Comparison of ENCODE assay signal across 16 mouse cellular contexts in genomic region chr7:113723905-113724304, GRCm38 (mm10).
"Had no signal": no experiment of that assay in that cellular context is flagged by ENCODE, and none has a peak within 500 bp of the region (broad histone marks: within the 10 kb centered on the region; RNA-seq: fewer than 3 reads in every experiment).

No protein-coding gene starts in this region.

- H3K9ac ChIP-seq: neural tube, embryonic 12.5 days; neural tube, embryonic 13.5 days; neural tube, embryonic 15.5 days; stomach, embryonic 15.5 days had no signal

- H3K36me3 ChIP-seq: neural tube, embryonic 12.5 days; neural tube, embryonic 13.5 days; neural tube, embryonic 15.5 days; stomach, embryonic 15.5 days had no signal

- H3K9me3 ChIP-seq: neural tube, embryonic 12.5 days; neural tube, embryonic 13.5 days; neural tube, embryonic 15.5 days; stomach, embryonic 15.5 days had no signal

- H3K4me2 ChIP-seq: neural tube, embryonic 12.5 days; neural tube, embryonic 13.5 days; neural tube, embryonic 15.5 days; stomach, embryonic 15.5 days had no signal

- H3K4me3 ChIP-seq: neural tube, embryonic 12.5 days; neural tube, embryonic 13.5 days; neural tube, embryonic 15.5 days; stomach, embryonic 15.5 days had no signal

- H3K4me1 ChIP-seq: neural tube, embryonic 12.5 days; neural tube, embryonic 13.5 days; neural tube, embryonic 15.5 days; stomach, embryonic 15.5 days had no signal

- DNase-seq: retina, postnatal 1 day; right cerebral cortex, adult 18-20 months; right cerebral cortex, postnatal 14 days; right cerebral cortex, postnatal 25 days; right cerebral cortex, postnatal 4 days; spleen, adult 18-20 months; thymus, adult 18-20 months; thymus, adult 2 months; thymus, postnatal 14 days; thymus, postnatal 25 days; thymus, postnatal 36 days; thymus, postnatal 4 days had no signal

- H3K27me3 ChIP-seq: neural tube, embryonic 12.5 days; neural tube, embryonic 13.5 days; neural tube, embryonic 15.5 days; stomach, embryonic 15.5 days had no signal

- H3K27ac ChIP-seq: neural tube, embryonic 12.5 days; neural tube, embryonic 13.5 days; neural tube, embryonic 15.5 days; stomach, embryonic 15.5 days had no signal
